Mouse (Mus musculus) midbrain, embryonic 11.5 days (tissue): ENCODE measurements at regions not wholly inside any gene's neighbourhood (a gene's known extent, or its start where the extent isn't known, plus 50 kb on each side); places are given as distances from the start of the nearest gene placed in this dataset.

Experiments
- ATAC-seq: fragments of 200-750 bp; cut with Nextera tagmentation; 2 replicates; pipeline ENCODE4 v1.8.0; 2017; ENCODE audit warnings: moderate TSS enrichment, moderate library complexity; ENCODE audit not compliant: low FRiP score
- DNase-seq: peaks from one replicate; pipeline ENCODE4 v3.0.0; 2015; ENCODE audit warnings: low spot score; ENCODE audit errors: missing footprints
- H3K27ac ChIP-seq: fragments of 300-500 bp; sonication (generic); 2 replicates; pipeline ENCODE4 v1.5.1; 2014; ENCODE audit warnings: low read depth, low read length
- H3K27me3 ChIP-seq: fragments of 300-500 bp; sonication (generic); 2 replicates; pipeline ENCODE4 v1.6.1; 2014; ENCODE audit warnings: mild to moderate bottlenecking, low read length, moderate library complexity, mixed read lengths; ENCODE audit not compliant: control insufficient read depth, insufficient read depth
- H3K36me3 ChIP-seq: fragments of 300-500 bp; sonication (generic); 2 replicates; pipeline ENCODE4 v1.6.1; 2014; ENCODE audit warnings: mild to moderate bottlenecking, low read length, moderate library complexity, mixed read lengths; ENCODE audit not compliant: control insufficient read depth, insufficient read depth
- H3K4me1 ChIP-seq: fragments of 300-500 bp; sonication (generic); 2 replicates; pipeline ENCODE4 v1.6.1; 2014; ENCODE audit warnings: low read length; ENCODE audit not compliant: control insufficient read depth, insufficient read depth
- H3K4me2 ChIP-seq: fragments of 300-500 bp; sonication (generic); 2 replicates; pipeline ENCODE4 v1.6.1; 2014; ENCODE audit warnings: mild to moderate bottlenecking, moderate library complexity
- H3K4me3 ChIP-seq: fragments of 300-500 bp; sonication (generic); 2 replicates; pipeline ENCODE4 v1.5.1; 2014; ENCODE audit warnings: low read depth, low read length
- H3K9ac ChIP-seq: fragments of 300-500 bp; sonication (generic); 2 replicates; pipeline ENCODE4 v1.6.1; 2014; ENCODE audit warnings: low read length
- H3K9me3 ChIP-seq: fragments of 300-500 bp; sonication (generic); 2 replicates; pipeline ENCODE4 v1.6.1; 2016; ENCODE audit warnings: low read length; ENCODE audit not compliant: control insufficient read depth
- WGBS: fragments of 180-500 bp; shearing (Covaris S2); extraction: QIAGEN DNeasy Blood & Tissue Kit; methylation state at CpG from one replicate; pipeline ENCODE4 v1.1.7; 2014; 5-methylcytosine and 5-hydroxymethylcytosine counted together

DNA sequence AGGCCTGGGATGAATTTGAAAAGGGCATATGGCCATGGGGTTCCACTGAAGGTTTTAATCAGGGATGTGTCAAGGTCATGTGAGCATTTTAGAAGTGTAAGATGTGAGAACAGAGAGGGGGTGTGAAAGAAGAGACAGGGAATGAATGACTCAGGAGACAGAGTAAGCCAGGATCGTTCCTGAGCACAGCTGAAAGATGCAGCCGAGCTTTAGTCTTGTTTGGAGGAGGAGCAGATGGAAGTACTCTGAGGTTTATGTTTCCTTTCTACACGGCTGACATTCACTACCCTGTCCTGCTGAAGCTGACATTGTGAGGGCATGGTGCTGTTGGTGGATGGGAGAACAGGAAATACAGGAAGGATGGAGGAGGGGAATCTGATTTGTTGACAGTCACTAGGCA, 142.0 kb downstream of the Dmrta2 start:
- ATAC-seq (no peak), DNase-seq (no peak)
- Histone ChIP-seq H3K27me3 (no peaks in the 10 kb centered on the region), H3K4me2 (no peak overlapping the region), H3K36me3 (no peaks in the 10 kb centered on the region), H3K4me1 (no peaks in the 10 kb centered on the region), H3K9me3 (no peaks in the 10 kb centered on the region), H3K27ac (no peak overlapping the region), H3K4me3 (no peak overlapping the region), H3K9ac (no peak overlapping the region)
- 65% methylated on average over 3 of the region's 3 CpGs for WGBS

DNA sequence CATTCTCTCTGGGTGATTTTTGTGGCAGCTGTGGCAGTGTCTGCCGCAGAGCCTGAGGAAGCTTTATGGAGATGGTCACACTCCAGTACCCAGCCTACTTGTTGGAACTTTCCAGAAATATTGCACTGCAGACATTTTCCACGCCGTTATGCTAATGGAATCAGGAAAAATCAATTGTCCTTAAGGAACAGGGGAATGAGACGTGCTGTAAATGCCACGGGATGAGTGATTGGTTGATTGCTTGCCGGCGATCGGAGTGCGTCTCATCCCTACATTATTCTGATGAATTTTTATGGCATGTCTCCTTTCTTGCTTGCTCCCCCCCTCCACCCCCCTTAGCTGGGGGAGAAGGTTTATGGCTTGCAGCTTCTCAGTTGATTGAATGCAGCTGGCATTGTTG, 142.9 kb downstream of the Dmrta2 start:
- no peak overlapping the region for H3K27ac ChIP-seq
- no peak overlapping the region for H3K4me2 ChIP-seq
- H3K27me3 ChIP-seq: no peaks in the 10 kb centered on the region
- no peaks in the 10 kb centered on the region for H3K9me3 ChIP-seq
- WGBS: 83% methylated on average over 9 of the region's 9 CpGs
- no peak for DNase-seq
- H3K4me1 ChIP-seq: no peaks in the 10 kb centered on the region
- H3K36me3 ChIP-seq: no peaks in the 10 kb centered on the region
- H3K4me3 ChIP-seq: no peak overlapping the region
- peak; percentile 36; the same call in 1 of the 2 replicates for ATAC-seq
- H3K9ac ChIP-seq: no peak overlapping the region

DNA sequence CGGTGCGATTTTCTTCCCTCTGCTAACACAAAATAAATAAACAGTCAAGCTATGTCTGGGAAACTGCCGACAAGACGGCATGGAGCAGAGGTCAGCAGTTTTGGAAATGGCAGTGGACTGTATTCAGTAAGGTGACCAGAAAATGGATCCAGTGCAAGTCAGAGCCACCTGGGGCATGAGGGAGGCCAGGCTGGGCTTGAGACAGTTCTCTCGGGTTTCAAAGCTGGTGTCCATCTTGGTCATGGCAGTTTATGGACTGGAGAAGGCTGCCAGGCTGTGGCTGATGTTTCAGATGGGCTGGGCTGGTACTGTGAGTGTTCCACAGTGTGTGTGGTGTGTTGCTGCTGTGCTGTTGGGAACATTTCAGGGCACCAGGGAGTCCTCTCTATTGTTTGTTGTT, 143.6 kb downstream of the Dmrta2 start:
- no peak overlapping the region for H3K4me2 ChIP-seq
- no peaks in the 10 kb centered on the region for H3K4me1 ChIP-seq
- no peaks in the 10 kb centered on the region for H3K27me3 ChIP-seq
- ATAC-seq: no peak
- H3K27ac ChIP-seq: no peak overlapping the region
- DNase-seq: no peak
- WGBS: 70% methylated on average over 5 of the region's 5 CpGs
- H3K4me3 ChIP-seq: no peak overlapping the region
- H3K9ac ChIP-seq: no peak overlapping the region
- no peaks in the 10 kb centered on the region for H3K9me3 ChIP-seq
- no peaks in the 10 kb centered on the region for H3K36me3 ChIP-seq

DNA sequence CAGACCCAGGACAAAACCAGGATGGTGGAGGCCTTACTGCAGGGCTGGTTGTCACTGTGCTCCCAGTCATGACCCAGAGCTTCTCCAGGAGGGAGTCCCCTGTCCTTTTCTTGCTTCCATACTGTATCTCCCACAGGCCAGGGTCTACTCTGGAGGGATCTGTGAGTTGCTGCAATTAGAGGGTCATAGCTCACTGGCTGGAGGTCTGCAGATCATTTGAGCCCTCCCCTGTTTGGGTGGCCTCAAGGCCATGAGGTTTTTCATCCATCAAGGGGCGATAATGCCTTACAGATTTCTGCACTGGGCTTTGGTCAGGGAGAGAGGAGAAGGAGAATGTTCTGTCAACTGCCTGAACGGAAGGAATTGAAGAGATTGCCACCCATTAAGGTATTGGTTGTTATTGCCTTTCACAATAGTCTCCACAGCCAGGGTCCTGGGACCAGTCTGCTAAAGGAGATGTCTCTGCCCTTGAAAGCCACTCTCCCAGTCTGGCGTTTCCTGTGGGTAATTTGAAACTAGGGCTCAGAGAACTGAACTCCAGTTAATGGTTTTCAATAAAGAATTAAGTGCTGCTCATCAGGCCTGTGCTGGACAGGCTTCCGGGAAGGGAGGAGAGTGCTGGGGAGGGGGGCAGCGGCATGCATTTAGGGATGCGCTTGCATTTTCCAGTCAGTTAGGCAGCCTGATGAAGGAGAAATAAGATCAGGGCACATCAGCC, 147.4 kb downstream of the Dmrta2 start:
- H3K4me3 ChIP-seq: no peak overlapping the region
- H3K36me3 ChIP-seq: no peaks in the 10 kb centered on the region
- 52% methylated on average over 6 of the region's 6 CpGs for WGBS
- H3K27me3 ChIP-seq: no peaks in the 10 kb centered on the region
- DNase-seq: no peak
- H3K4me2 ChIP-seq: no peak overlapping the region
- H3K4me1 ChIP-seq: peaks cover 2% of the 10 kb centered on the region; the same call in 1 of the 2 replicates
- no peaks in the 10 kb centered on the region for H3K9me3 ChIP-seq
- no peak overlapping the region for H3K27ac ChIP-seq
- H3K9ac ChIP-seq: no peak overlapping the region
- no peak for ATAC-seq

DNA sequence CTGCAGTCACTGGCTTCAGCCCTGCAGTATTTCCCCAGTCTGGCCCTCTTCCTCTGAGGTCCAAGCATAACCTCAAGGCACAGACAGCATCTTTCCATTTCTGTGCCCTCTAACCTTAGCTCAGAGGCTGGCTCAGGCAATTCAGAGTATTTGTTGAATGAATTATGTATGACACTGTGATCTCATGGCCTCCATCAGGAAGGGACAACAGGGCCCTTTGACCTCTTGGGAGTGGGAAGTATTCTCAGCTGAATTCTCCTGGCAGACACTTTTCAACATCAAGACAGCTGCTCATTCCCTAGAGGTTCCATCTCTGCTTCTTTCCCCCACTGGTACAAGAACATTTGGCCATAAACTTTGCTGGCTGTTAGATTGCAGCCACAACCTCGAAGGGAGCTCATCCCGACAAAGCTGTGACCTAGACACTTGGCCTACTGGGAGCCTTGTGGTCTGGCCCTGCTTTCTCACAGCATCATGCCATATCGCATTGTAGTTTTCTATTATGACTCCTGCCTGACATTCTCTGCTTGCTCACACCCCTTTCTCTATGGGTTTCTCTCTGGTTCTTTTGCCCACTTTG, 150.2 kb downstream of the Dmrta2 start:
- WGBS: 57% methylated on average over 3 of the region's 3 CpGs
- Histone ChIP-seq H3K36me3 (no peaks in the 10 kb centered on the region), H3K9me3 (no peaks in the 10 kb centered on the region), H3K27me3 (no peaks in the 10 kb centered on the region), H3K4me1 (peaks cover 2% of the 10 kb centered on the region; the same call in 1 of the 2 replicates), H3K9ac (no peak overlapping the region), H3K4me3 (no peak overlapping the region), H3K27ac (peak overlapping the region; percentile 9; the same call in 1 of the 2 replicates), H3K4me2 (no peak overlapping the region)
- ATAC-seq: peak; percentile 40; the same call in 1 of the 2 replicates
- no peak for DNase-seq

DNA sequence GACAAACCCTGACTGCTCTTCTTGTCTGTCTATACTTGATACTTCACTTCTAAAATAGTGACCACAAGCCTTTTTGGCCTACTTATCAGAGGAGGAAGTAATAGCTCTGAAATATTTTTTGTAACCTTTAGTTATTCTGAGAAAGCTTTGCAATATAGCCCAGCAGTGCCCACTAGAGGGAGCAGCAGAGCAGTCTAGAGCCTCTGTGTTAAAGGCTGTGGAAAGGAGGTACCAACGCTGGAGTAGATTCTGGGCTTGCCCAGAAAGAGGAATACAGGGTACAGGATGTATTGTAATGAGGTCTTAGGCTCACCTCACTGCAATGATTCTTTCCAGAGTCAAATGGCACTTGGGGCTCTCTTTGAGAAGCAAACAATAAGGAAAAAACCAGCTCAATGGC, 151.1 kb downstream of the Dmrta2 start:
- no peak overlapping the region for H3K9ac ChIP-seq
- H3K27ac ChIP-seq: no peak overlapping the region
- no peak overlapping the region for H3K4me3 ChIP-seq
- DNase-seq (peak; percentile 97), ATAC-seq (peak; percentile 70)
- H3K4me2 ChIP-seq: no peak overlapping the region
- H3K9me3 ChIP-seq: no peaks in the 10 kb centered on the region
- no peaks in the 10 kb centered on the region for H3K36me3 ChIP-seq
- no peaks in the 10 kb centered on the region for H3K27me3 ChIP-seq
- H3K4me1 ChIP-seq: peaks cover 4% of the 10 kb centered on the region; the same call in 1 of the 2 replicates
- WGBS: 7% methylated on average over 1 of the region's 1 CpGs

DNA sequence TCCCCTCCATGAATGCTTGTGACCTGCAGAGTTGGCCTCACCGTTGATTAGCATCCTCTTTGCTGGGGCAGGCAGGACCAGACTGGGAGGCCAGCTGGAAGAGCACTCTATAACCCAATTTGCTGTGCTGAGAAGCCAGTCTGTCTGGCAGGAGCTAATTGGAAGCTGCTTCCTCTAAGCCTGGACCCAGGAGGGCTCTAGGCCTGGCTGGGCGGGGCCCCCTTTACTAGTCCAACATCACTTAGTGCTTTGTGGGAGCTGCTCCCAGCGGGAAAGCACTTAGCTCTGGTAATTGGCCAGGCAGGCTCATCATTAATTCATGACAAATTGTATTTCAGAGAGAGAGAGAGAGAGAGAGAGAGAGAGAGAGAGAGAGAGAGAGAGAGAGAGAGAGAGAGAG, 151.7 kb downstream of the Dmrta2 start:
- Histone ChIP-seq H3K4me1 (peaks cover 6% of the 10 kb centered on the region; the same call in 1 of the 2 replicates), H3K9ac (no peak overlapping the region), H3K27ac (no peak overlapping the region), H3K27me3 (no peaks in the 10 kb centered on the region), H3K4me2 (no peak overlapping the region), H3K9me3 (no peaks in the 10 kb centered on the region), H3K36me3 (no peaks in the 10 kb centered on the region), H3K4me3 (no peak overlapping the region)
- DNase-seq (no peak), ATAC-seq (peak; percentile 84)
- 60% methylated on average over 3 of the region's 3 CpGs for WGBS

DNA sequence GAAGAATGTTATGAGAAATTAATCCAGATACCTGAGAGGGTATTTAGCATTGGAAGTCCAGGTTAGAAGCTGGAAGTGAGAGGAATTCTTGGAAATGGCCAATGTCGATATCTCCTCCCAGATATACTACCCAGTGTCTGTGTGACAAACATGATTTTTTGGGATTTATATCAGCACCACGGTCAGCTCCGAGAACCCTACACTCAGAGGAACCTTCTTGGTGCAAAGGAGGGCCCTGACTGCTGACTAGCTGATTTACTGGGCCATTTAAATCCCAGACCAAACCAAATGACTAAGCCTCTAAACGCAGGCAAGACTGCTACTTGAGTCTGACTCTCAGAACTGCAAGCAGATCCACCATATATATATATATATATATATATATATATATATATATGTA, 154.2 kb downstream of the Dmrta2 start:
- no peak overlapping the region for H3K9ac ChIP-seq
- H3K4me3 ChIP-seq: no peak overlapping the region
- no peak overlapping the region for H3K27ac ChIP-seq
- no peaks in the 10 kb centered on the region for H3K9me3 ChIP-seq
- H3K27me3 ChIP-seq: no peaks in the 10 kb centered on the region
- WGBS: 67% methylated on average over 4 of the region's 4 CpGs
- no peak for ATAC-seq
- no peak overlapping the region for H3K4me2 ChIP-seq
- peaks cover 6% of the 10 kb centered on the region; the same call in 1 of the 2 replicates for H3K4me1 ChIP-seq
- no peaks in the 10 kb centered on the region for H3K36me3 ChIP-seq
- DNase-seq: no peak

DNA sequence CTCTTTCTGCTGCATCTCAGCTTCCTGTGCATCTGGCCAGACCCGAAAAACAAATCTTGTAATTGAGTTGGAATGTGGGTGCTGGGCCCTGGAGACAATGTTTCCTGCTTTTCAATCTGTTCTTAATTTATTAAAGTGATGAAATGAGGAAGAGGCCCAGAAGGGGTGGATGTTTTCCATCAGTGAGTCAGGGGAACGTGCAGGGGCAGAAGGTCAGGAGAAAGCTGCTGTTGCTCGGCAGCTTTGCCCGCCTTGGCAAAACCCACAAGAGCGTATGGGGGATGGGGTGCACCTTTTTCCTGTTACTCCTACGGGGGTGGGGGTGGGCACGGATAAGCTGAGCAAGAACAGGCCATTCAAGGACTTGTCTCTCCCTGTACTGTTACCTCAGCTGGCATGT, 156.2 kb downstream of the Dmrta2 start:
- Histone ChIP-seq H3K27ac (no peak overlapping the region), H3K9ac (no peak overlapping the region), H3K9me3 (no peaks in the 10 kb centered on the region), H3K36me3 (no peaks in the 10 kb centered on the region), H3K4me3 (no peak overlapping the region), H3K4me1 (peaks cover 4% of the 10 kb centered on the region; the same call in 1 of the 2 replicates), H3K4me2 (no peak overlapping the region), H3K27me3 (no peaks in the 10 kb centered on the region)
- ATAC-seq (peak; percentile 8; the same call in 1 of the 2 replicates), DNase-seq (no peak)
- WGBS: 46% methylated on average over 7 of the region's 7 CpGs
